Mouse (Mus musculus) CH12.LX (cell line): ENCODE measurements around the gene D630039A03Rik. TPM values are rescaled to one million over a fixed set of nuclear protein-coding genes. Genes with fewer than 3 reads are reported as not detected.

Experiments
- DNase-seq: peaks from one replicate; pipeline ENCODE4 v3.0.0-alpha.2; 2013; ENCODE audit errors: extremely low read depth
- H3K27ac ChIP-seq: 2 replicates; pipeline ENCODE4 v1.5.1; 2012; ENCODE audit warnings: low read depth, mild to moderate bottlenecking, control low read depth, moderate library complexity; ENCODE audit not compliant: insufficient read depth
- H3K27me3 ChIP-seq: replicated peaks from 2 replicates; pipeline ENCODE3; 2012; ENCODE audit warnings: inconsistent platforms
- H3K36me3 ChIP-seq, 2 experiments: replicated peaks in 1 of 2; 2 replicates each; pipeline versions ENCODE3 to v1.6.1; 2012; ENCODE audit warnings: inconsistent platforms in 1 of 2, low read length in 1 of 2, mild to moderate bottlenecking in 1 of 2, mixed read lengths in 1 of 2, moderate library complexity in 1 of 2; ENCODE audit not compliant: control insufficient read depth in 1 of 2, insufficient read depth in 1 of 2
- H3K4me1 ChIP-seq, 2 experiments: 2 replicates each; pipeline ENCODE4 v1.6.1; 2012; ENCODE audit warnings: inconsistent platforms in 1 of 2, moderate library complexity in 1 of 2; ENCODE audit not compliant: insufficient read depth in 2 of 2, control insufficient read depth in 1 of 2
- H3K4me2 ChIP-seq: 2 replicates; pipeline ENCODE4 v1.6.1; 2012; ENCODE audit warnings: low read depth, mild to moderate bottlenecking, control low read depth; ENCODE audit not compliant: poor library complexity, insufficient read depth, severe bottlenecking
- H3K4me3 ChIP-seq, 3 experiments: fragments of 150-350 bp in 1 of 3; sonication (generic) in 1 of 3; replicated peaks in 1 of 3; 2 replicates each; pipeline versions ENCODE3 to v1.5.1; 2011 to 2012; ENCODE audit warnings: low read depth in 2 of 3, low read length in 2 of 3, mild to moderate bottlenecking in 2 of 3, moderate library complexity in 2 of 3, control low read depth in 1 of 3, improper control_type of control experiment in 1 of 3, inconsistent platforms in 1 of 3, mixed read lengths in 1 of 3; ENCODE audit not compliant: poor library complexity in 1 of 3
- H3K79me2 ChIP-seq: replicated peaks from 2 replicates; pipeline ENCODE4 v1.6.1; 2012; ENCODE audit warnings: mild to moderate bottlenecking, moderate library complexity; ENCODE audit not compliant: control insufficient read depth, poor library complexity, insufficient read depth, severe bottlenecking; ENCODE audit errors: extremely low read depth
- H3K9ac ChIP-seq: 2 replicates; pipeline ENCODE4 v1.6.1; 2012; ENCODE audit warnings: low read depth, mild to moderate bottlenecking, control low read depth, moderate library complexity; ENCODE audit not compliant: insufficient read depth
- H3K9me3 ChIP-seq: replicated peaks from 2 replicates; pipeline ENCODE3; 2012; ENCODE audit warnings: low read length, inconsistent platforms, mixed read lengths
- BHLHE40 ChIP-seq: IDR thresholded peaks from 2 replicates; pipeline ENCODE4 v1.6.1; 2011; ENCODE audit warnings: mild to moderate bottlenecking, low read depth, low read length, improper control_type of control experiment
- CHD1 ChIP-seq: IDR thresholded peaks from 2 replicates; pipeline ENCODE4 v1.6.1; 2012; ENCODE audit warnings: low read depth, low read length, improper control_type of control experiment, inconsistent platforms
- E2F4 ChIP-seq: IDR thresholded peaks from 2 replicates; pipeline ENCODE4 v1.6.1; 2011; ENCODE audit warnings: low read depth, low read length, improper control_type of control experiment; ENCODE audit not compliant: insufficient replicate concordance
- ELF1 ChIP-seq: IDR thresholded peaks from 2 replicates; pipeline ENCODE4 v1.6.1; 2014; ENCODE audit warnings: low read depth, mild to moderate bottlenecking, inconsistent platforms, low read length, improper control_type of control experiment
- ETS1 ChIP-seq: conservative IDR thresholded peaks from 2 replicates; pipeline ENCODE4 v1.6.1; 2012; ENCODE audit warnings: low read depth, mild to moderate bottlenecking, inconsistent platforms, low read length, improper control_type of control experiment, moderate library complexity
- HCFC1 ChIP-seq: IDR thresholded peaks from 2 replicates; pipeline ENCODE4 v1.6.1; 2012; ENCODE audit warnings: low read depth, mild to moderate bottlenecking, inconsistent platforms, low read length, improper control_type of control experiment
- IRF4 ChIP-seq: IDR thresholded peaks from 2 replicates; pipeline ENCODE4 v1.6.1; 2014; ENCODE audit warnings: low read depth, mild to moderate bottlenecking, inconsistent platforms, low read length, improper control_type of control experiment
- JUN ChIP-seq: IDR thresholded peaks from 2 replicates; pipeline ENCODE4 v1.6.1; 2011; ENCODE audit warnings: low read depth, mild to moderate bottlenecking, low read length, improper control_type of control experiment, moderate library complexity; ENCODE audit not compliant: insufficient read depth
- MAZ ChIP-seq: IDR thresholded peaks from 2 replicates; pipeline ENCODE4 v1.6.1; 2012; ENCODE audit warnings: low read depth, mild to moderate bottlenecking, inconsistent platforms, low read length, improper control_type of control experiment, moderate library complexity
- MXI1 ChIP-seq: IDR thresholded peaks from 2 replicates; pipeline ENCODE4 v1.6.1; 2011; ENCODE audit warnings: mild to moderate bottlenecking, low read depth, low read length, improper control_type of control experiment
- NELFE ChIP-seq: IDR thresholded peaks from 2 replicates; pipeline ENCODE4 v1.6.1; 2011; ENCODE audit warnings: low read depth, low read length, improper control_type of control experiment
- POLR2A ChIP-seq: IDR thresholded peaks from 2 replicates; pipeline ENCODE4 v1.6.1; 2011; ENCODE audit warnings: low read depth, mild to moderate bottlenecking, improper control_type of control experiment, low read length
- POLR2AphosphoS2 ChIP-seq: IDR thresholded peaks from 2 replicates; pipeline ENCODE4 v1.6.1; 2011; ENCODE audit warnings: low read depth, low read length, improper control_type of control experiment
- RAD21 ChIP-seq: IDR thresholded peaks from 2 replicates; pipeline ENCODE4 v1.6.1; 2011; ENCODE audit warnings: low read depth, mild to moderate bottlenecking, low read length, improper control_type of control experiment, moderate library complexity
- SIN3A ChIP-seq: IDR thresholded peaks from 2 replicates; pipeline ENCODE4 v1.6.1; 2012; ENCODE audit warnings: low read length, improper control_type of control experiment, inconsistent platforms
- TBP ChIP-seq: conservative IDR thresholded peaks from 2 replicates; pipeline ENCODE4 v1.6.1; 2011; ENCODE audit warnings: low read depth, low read length, improper control_type of control experiment
- TCF12 ChIP-seq: IDR thresholded peaks from 2 replicates; pipeline ENCODE4 v1.6.1; 2014; ENCODE audit warnings: low read depth, mild to moderate bottlenecking, inconsistent platforms, low read length, improper control_type of control experiment
- USF1 ChIP-seq: IDR thresholded peaks from 2 replicates; pipeline ENCODE4 v1.6.1; 2014; ENCODE audit warnings: low read depth, mild to moderate bottlenecking, inconsistent platforms, low read length, improper control_type of control experiment
- USF2 ChIP-seq: conservative IDR thresholded peaks from 2 replicates; pipeline ENCODE4 v1.6.1; 2011; ENCODE audit warnings: low read depth, low read length, improper control_type of control experiment
- ZC3H11A ChIP-seq: IDR thresholded peaks from 2 replicates; pipeline ENCODE4 v1.6.1; 2012; ENCODE audit warnings: low read depth, mild to moderate bottlenecking, inconsistent platforms, low read length, improper control_type of control experiment
- ZKSCAN1 ChIP-seq: IDR thresholded peaks from 2 replicates; pipeline ENCODE4 v1.6.1; 2012; ENCODE audit warnings: low read depth, inconsistent platforms, low read length, improper control_type of control experiment, borderline replicate concordance
- ZNF384 ChIP-seq: IDR thresholded peaks from 2 replicates; pipeline ENCODE4 v1.6.1; 2012; ENCODE audit warnings: low read depth, low read length, improper control_type of control experiment, inconsistent platforms
- dilution Hi-C: fragments of 300-500 bp; cut with MboI; formaldehyde crosslinking; loops from 2 replicates; pipeline ENCODE4 v1.14.3; 2020; ENCODE audit warnings: low sequenced_read_pairs; ENCODE audit not compliant: extremely low pct_unique_long_range_greater_than_20kb, extremely low pct_ligation_motif_present
- in situ Hi-C: fragments of 300-500 bp; cut with MboI; formaldehyde crosslinking; loops from 3 replicates; pipeline ENCODE4 v1.14.3; 2019; ENCODE audit warnings: low sequenced_read_pairs, low pct_ligation_motif_present, low pct_unique_long_range_greater_than_20kb, mixed read lengths
- polyA plus RNA-seq: library from polyadenylated mRNA; unstranded; fragments of >175 nt; gene quantifications from 2 replicates; pipeline ENCODE4 v1.2.1, GENCODE M21; 2012; ENCODE audit warnings: low read depth; ENCODE audit not compliant: insufficient read length
- total RNA-seq, 2 experiments: library from RNA; depleted of rRNA; stranded (reverse); fragments of 300-350 nt in 1 of 2; fragments of >200 nt in 1 of 2; gene quantifications; 2 replicates each; pipeline ENCODE4 v1.2.3; 2012 to 2014

Gene D630039A03Rik
- total and polyA plus RNA-seq, 3 experiments = not detected

DNA sequence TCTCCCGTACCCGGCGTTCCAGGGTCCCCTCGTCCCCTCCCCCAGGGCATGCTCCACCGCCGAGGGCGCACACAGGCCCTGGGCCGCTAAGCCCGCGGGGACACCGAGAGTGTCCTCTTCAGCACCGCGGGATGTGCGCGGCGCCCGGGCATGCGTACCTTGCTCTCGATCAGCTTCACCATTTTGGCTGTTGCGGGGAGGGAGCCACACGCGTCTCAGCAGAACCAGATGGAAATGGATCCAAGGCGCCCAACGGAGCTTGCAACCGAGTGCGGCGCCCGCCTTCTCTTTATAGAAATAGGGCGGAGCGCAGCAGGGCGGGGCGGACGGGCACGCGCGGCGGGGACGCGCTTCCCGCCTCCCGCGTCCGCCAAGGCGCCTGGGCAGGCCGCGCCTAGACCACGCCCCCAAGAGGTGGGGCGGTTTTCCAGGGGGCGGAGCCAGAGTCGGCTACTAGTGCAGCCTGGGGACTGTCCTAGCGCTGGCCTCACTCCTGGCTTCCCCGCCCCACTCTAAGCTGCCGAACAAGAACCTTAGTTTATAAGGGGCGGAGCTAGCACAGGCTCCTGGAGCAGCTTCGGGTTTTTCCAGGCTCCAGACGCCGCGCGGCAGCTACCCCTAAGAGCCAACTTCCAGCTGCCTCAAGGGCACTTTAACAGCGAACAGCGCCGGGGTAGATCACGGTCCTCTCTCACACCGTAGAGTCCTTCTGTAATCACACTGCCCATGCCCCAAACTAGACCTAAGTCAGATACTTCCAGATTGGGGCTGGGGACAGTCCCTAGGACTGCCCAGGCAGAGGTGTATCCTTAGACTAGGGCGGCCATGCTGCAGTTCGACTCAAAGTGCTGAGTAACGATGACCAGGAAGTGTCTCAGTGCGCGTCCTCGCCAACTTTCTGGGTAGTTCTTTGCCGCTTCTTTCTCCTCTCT is 40.2 kb upstream of the D630039A03Rik start, which contains the start of gene Txn1 (continued):
- 0 out of 2 replicates have a peak, but pooled peaks have one; percentile 39 for TF ChIP-seq E2F4

DNA sequence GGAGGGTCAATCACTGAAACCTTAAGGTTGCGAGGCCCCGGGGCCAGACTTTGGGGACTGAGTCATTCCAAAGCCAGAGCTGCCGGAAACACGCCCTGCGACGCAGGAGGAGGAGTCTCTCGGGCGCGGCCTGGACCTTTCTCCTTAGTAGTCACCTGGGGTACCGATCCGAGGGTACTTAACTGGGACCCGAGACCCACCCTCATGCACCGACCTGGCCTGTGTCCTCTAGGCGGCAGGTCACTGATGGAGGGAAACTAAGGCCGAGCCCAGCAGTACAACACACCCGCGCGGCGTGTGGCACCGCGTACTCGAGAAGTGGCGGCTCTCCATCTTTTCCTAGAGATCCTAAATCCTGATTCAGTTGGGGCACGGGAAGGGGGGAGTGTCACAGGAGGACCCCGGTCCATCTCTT is 39.5 kb upstream of the D630039A03Rik start:
- H3K9ac ChIP-seq = peak overlapping the region; percentile 66
- peaks cover 13 to 27% of the 10 kb centered on the region in 2 experiments for H3K36me3 ChIP-seq
- dilution Hi-C loops = no loop called here
- peaks cover 0 to 43% of the 10 kb centered on the region in 2 experiments; a peak in 2 of 4 replicates for H3K4me1 ChIP-seq
- TF ChIP-seq NELFE = 0 out of 2 replicates have a peak, but pooled peaks have one; percentile 24
- no peak for TF ChIP-seq RAD21
- no peak for TF ChIP-seq BHLHE40
- no peak for TF ChIP-seq ETS1
- peak; percentile 75; the same call in 1 of the 2 replicates for TF ChIP-seq MXI1
- peak; percentile 21 for TF ChIP-seq MAZ
- no peak for TF ChIP-seq USF2
- TF ChIP-seq IRF4 = peak; percentile 73
- no peak for TF ChIP-seq ZKSCAN1
- no peak for TF ChIP-seq POLR2AphosphoS2
- TF ChIP-seq USF1 = no peak
- peak; percentile 39; the same call in 1 of the 2 replicates for TF ChIP-seq HCFC1
- TF ChIP-seq ELF1 = peak; percentile 50
- no peak for TF ChIP-seq ZC3H11A
- TF ChIP-seq ZNF384 = no peak
- 0 out of 2 replicates have a peak, but pooled peaks have one; percentile 5 for TF ChIP-seq JUN
- no peak for TF ChIP-seq POLR2A
- TF ChIP-seq SIN3A = peak; percentile 59; the same call in 1 of the 2 replicates
- no peak for TF ChIP-seq TBP
- TF ChIP-seq TCF12 = peak; percentile 16; the same call in 1 of the 2 replicates
- TF ChIP-seq CHD1 = peak; percentile 80; the same call in 1 of the 2 replicates
- H3K27me3 ChIP-seq = no peaks in the 10 kb centered on the region
- DNase-seq = peak; percentile 83
- in situ Hi-C loops = loop anchor here (10.0 kb wide), 1 partner anchor 119 kb away; no protein-coding TSS in a partner anchor
- H3K9me3 ChIP-seq = peaks cover 10% of the 10 kb centered on the region
- peak overlapping the region; percentile 87 for H3K27ac ChIP-seq
- peak overlapping the region; percentile 87; the same call in 1 of the 2 replicates for H3K4me2 ChIP-seq
- peak overlapping the region; percentile 60 to 91 (median 80) for H3K4me3 ChIP-seq
- H3K79me2 ChIP-seq = peaks cover 47% of the 10 kb centered on the region
